Mouse (Mus musculus): ENCODE data around the gene Vrtn.

The Vrtn gene

DNA sequence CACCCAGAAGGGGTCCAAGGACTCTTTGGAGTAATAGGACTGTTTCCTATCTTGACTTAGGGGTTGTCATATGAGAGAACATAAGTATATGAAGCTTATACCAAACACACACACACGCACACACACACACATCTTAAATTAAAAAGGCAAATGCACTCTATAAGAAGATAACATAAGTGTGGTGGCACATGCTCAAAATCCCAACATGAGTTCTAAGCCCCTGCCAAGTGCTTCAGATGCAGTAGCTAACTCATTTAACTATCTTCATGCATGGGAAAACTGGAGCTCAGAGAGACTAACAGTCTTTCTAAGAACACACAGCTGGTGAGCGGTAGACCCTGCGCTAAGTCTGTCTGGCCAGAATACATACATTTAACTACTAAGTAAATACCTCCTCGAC lies 46.7 kb downstream of the Vrtn start:
- no peak for DNase-seq (ENCODE audit: low read depth, low spot score)

DNA sequence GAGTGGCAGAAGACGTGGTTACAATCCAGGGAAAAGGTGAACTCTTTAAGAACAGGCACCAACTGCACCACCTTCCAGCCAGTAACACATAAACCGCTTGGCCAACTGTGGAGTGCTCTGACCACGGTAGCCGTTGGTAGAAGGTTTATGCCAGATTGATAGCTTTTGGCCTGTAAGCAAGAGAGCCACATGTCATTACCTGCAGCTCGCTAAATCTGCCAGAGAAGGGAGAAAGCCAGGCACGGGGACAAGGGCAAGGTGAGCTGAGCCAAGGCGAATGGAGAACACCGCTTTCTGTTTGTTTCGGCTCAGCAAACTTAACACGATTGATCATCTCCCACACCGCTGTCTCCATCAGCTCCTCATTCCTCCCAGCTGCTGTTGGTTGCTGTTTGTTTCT lies 48.2 kb downstream of the Vrtn start:
- no peak for DNase-seq (ENCODE audit: low read depth, low spot score)

DNA sequence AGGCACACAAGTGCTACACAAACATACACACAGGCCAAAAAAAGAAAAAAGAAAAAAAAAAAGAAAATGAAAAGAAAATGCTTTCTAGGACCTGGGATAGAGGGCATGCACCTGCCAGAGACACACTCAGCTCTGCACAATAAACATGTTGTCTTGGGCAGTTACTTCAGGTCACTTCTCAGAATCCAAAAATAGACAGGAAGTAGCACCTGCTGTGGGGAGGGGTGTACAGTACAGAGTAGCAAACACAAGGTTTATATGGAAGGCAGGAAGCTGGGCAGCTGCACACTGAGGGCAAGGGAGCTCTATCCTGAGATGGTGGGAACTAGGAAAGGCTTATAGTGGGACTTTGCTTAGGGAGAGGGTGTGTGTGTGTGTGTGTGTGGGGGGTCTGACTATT lies 50.5 kb downstream of the Vrtn start:
- no peak for DNase-seq (ENCODE audit: low read depth, low spot score)

DNA sequence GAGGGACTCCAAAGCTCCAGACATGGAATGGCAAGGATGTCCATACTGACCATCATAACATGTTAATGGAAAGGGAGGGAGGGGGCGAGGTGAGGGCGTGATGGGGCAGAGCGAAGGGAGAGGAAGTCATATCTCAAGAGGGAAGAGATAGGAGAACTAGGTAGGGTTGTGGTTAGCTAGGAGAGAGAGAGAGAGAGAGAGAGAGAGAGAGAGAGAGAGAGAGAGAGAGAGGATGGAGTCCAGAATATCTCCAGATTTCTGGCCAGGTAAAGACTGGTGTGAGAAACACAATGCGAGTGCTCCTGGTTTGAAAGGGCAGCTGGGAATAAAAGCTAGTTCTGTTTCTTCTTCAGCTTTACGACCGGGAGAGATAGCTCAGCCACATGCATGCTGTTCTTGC lies 51.3 kb downstream of the Vrtn start:
- no peak for DNase-seq (ENCODE audit: low read depth, low spot score)

DNA sequence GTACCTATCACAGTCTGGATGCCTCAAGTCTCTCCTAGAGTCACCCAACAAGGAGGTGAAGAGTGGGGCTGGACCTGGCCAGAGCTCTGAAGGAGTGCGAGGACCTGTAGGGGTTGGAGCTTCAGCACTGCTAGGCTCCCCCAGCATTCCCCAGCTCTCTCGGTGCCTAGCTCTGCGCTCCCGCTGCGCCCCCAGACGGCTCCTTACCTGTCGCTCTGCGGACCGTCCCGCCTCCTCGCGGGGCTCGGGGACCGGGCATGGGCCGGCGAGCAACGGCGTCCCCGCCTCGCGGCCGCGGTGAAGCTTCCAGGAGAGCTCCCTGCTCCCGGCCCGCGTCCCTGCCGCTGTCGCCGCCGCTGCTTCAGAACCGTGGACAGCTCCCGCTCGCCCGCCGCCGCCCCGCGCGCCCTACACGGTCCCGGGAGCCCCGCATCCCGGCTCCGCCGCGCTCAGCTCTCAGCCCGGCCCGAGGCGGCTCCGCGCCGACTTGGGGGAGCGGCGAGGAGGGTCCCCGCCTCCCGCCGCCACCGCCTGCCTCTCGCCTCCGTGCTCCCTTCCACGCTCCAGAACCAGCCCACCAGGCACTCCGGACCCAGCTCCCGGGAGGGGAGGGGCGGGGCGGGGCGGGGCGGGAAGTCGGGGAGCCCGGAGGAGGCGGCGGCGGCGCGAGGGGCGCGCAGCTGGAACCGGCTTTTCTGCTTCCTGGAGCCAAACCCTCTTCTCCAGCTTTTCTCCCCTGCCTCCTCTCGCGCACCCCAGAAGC lies 57.7 kb downstream of the Vrtn start, which contains the start of gene Syndig1l:
Gene Syndig1l (minus strand): TSS at position 513 of the 763 bp plus-strand sequence.
- DNase-seq (ENCODE audit: low read depth, low spot score), result no peak

All from 3T3-L1 (cell line).